Mouse (Mus musculus) thymus, adult 2 months (tissue): ENCODE data around the gene Gabpb2.

Experiments used
- CTCF ChIP-seq: fragments of 200-500 bp; IDR thresholded peaks from 2 replicates; pipeline ENCODE4 v1.5.1; 2012; ENCODE audit warnings: mild to moderate bottlenecking, control low read depth, low read length, moderate library complexity, borderline replicate concordance; ENCODE audit not compliant: control insufficient read depth, poor library complexity, insufficient read depth; ENCODE audit errors: extremely low read depth
- POLR2A ChIP-seq: fragments of 200-500 bp; IDR thresholded peaks from 2 replicates; pipeline ENCODE4 v1.6.1; 2012; ENCODE audit warnings: mild to moderate bottlenecking, low read length, control low read depth, moderate library complexity; ENCODE audit not compliant: control insufficient read depth, poor library complexity, insufficient read depth; ENCODE audit errors: extremely low read depth

GRCm38 (mm10) chr3:95140795-95141194 lies 76.9 kb downstream of the Gabpb2 start:
- TF ChIP-seq CTCF (no peak), POLR2A (no peak)
